Mouse (Mus musculus): ENCODE measurements around the gene 1110051M20Rik. TPM values are rescaled to one million over a fixed set of nuclear protein-coding genes. Genes with fewer than 3 reads are reported as not detected.

The 1110051M20Rik gene
- polyA plus RNA-seq, 1 experiment from 2014 or later = 55.7 TPM

GRCm38 (mm10) chr2:91383294-91383693 is 61.2 kb downstream of the 1110051M20Rik start:
- DNase-seq (ENCODE audit: low spot score) = no peak
- WGBS = 86% methylated on average over 6 of the region's 6 CpGs
- H3K36me3 ChIP-seq (ENCODE audit: insufficient read depth, low read length) = no peaks in the 10 kb centered on the region
- no peaks in the 10 kb centered on the region for H3K9me3 ChIP-seq (replicated peaks; ENCODE audit: low read length)
- no peak for ATAC-seq (replicated peaks; ENCODE audit: low FRiP score, low read depth)
- no peak overlapping the region for H3K27ac ChIP-seq
- peaks cover 10% of the 10 kb centered on the region; the same call in 1 of the 2 replicates for H3K4me1 ChIP-seq (replicated peaks; ENCODE audit: insufficient read depth, low read length)
- no peak for TF ChIP-seq CTCF (IDR thresholded peaks at IDR 0.05; ENCODE audit: low read depth)
- H3K4me2 ChIP-seq (ENCODE audit: low read length) = no peak overlapping the region
- H3K4me3 ChIP-seq (replicated peaks; ENCODE audit: low read depth, low read length) = no peak overlapping the region
- H3K27me3 ChIP-seq (ENCODE audit: insufficient read depth, low read length) = no peaks in the 10 kb centered on the region
- H3K9ac ChIP-seq (ENCODE audit: low read depth, low read length) = no peak overlapping the region

GRCm38 (mm10) chr2:91377038-91377437 is 67.5 kb downstream of the 1110051M20Rik start:
- no peak for TF ChIP-seq CTCF (IDR thresholded peaks at IDR 0.05; ENCODE audit: low read depth)
- Histone ChIP-seq H3K9me3 (replicated peaks; ENCODE audit: low read length) (no peaks in the 10 kb centered on the region), H3K9ac (ENCODE audit: low read depth, low read length) (no peak overlapping the region), H3K4me2 (ENCODE audit: low read length) (no peak overlapping the region), H3K4me3 (replicated peaks; ENCODE audit: low read depth, low read length) (no peak overlapping the region), H3K27ac (peak overlapping the region; percentile 25; the same call in 1 of the 2 replicates), H3K27me3 (ENCODE audit: insufficient read depth, low read length) (no peaks in the 10 kb centered on the region), H3K36me3 (ENCODE audit: insufficient read depth, low read length) (no peaks in the 10 kb centered on the region), H3K4me1 (replicated peaks; ENCODE audit: insufficient read depth, low read length) (peaks cover 5% of the 10 kb centered on the region; the same call in 1 of the 2 replicates)
- 25% methylated on average over 7 of the region's 7 CpGs for WGBS
- DNase-seq (ENCODE audit: low spot score) (no peak), ATAC-seq (replicated peaks; ENCODE audit: low FRiP score, low read depth) (no peak; the same call in 1 of the 2 replicates)

- WGBS = 84% methylated on average over 2 of the region's 2 CpGs
- Histone ChIP-seq H3K4me3 (replicated peaks; ENCODE audit: low read depth, low read length) (no peak overlapping the region), H3K36me3 (ENCODE audit: insufficient read depth, low read length) (no peaks in the 10 kb centered on the region), H3K9me3 (replicated peaks; ENCODE audit: low read length) (no peaks in the 10 kb centered on the region), H3K4me1 (replicated peaks; ENCODE audit: insufficient read depth, low read length) (no peaks in the 10 kb centered on the region), H3K4me2 (ENCODE audit: low read length) (no peak overlapping the region), H3K9ac (ENCODE audit: low read depth, low read length) (no peak overlapping the region), H3K27ac (no peak overlapping the region), H3K27me3 (ENCODE audit: insufficient read depth, low read length) (no peaks in the 10 kb centered on the region)
- no peak for DNase-seq (ENCODE audit: low spot score)
- no peak for ATAC-seq (replicated peaks; ENCODE audit: low FRiP score, low read depth)
- no peak for TF ChIP-seq CTCF (IDR thresholded peaks at IDR 0.05; ENCODE audit: low read depth)
Observed at GRCm38 (mm10) chr2:91370314-91370713, 74.2 kb downstream of the 1110051M20Rik start.

- Histone ChIP-seq H3K36me3 (ENCODE audit: insufficient read depth, low read length) (no peaks in the 10 kb centered on the region), H3K9ac (ENCODE audit: low read depth, low read length) (no peak overlapping the region), H3K4me1 (replicated peaks; ENCODE audit: insufficient read depth, low read length) (peaks cover 8% of the 10 kb centered on the region), H3K4me2 (ENCODE audit: low read length) (no peak overlapping the region), H3K4me3 (replicated peaks; ENCODE audit: low read depth, low read length) (no peak overlapping the region), H3K27ac (no peak overlapping the region), H3K9me3 (replicated peaks; ENCODE audit: low read length) (no peaks in the 10 kb centered on the region), H3K27me3 (ENCODE audit: insufficient read depth, low read length) (no peaks in the 10 kb centered on the region)
- ATAC-seq (replicated peaks; ENCODE audit: low FRiP score, low read depth) (no peak), DNase-seq (ENCODE audit: low spot score) (no peak)
- TF ChIP-seq CTCF (IDR thresholded peaks at IDR 0.05; ENCODE audit: low read depth) = no peak
- WGBS = 96% methylated on average over 2 of the region's 2 CpGs
Observed at GRCm38 (mm10) chr2:91363272-91363671, 81.2 kb downstream of the 1110051M20Rik start.

GRCm38 (mm10) chr2:91361068-91361528 is 83.4 kb downstream of the 1110051M20Rik start:
- Histone ChIP-seq H3K27me3 (ENCODE audit: insufficient read depth, low read length) (no peaks in the 10 kb centered on the region), H3K9me3 (replicated peaks; ENCODE audit: low read length) (no peaks in the 10 kb centered on the region), H3K36me3 (ENCODE audit: insufficient read depth, low read length) (no peaks in the 10 kb centered on the region), H3K9ac (ENCODE audit: low read depth, low read length) (no peak overlapping the region), H3K4me3 (replicated peaks; ENCODE audit: low read depth, low read length) (no peak overlapping the region), H3K4me2 (ENCODE audit: low read length) (peak overlapping the region; percentile 31; the same call in 1 of the 2 replicates), H3K27ac (peak overlapping the region; percentile 60), H3K4me1 (replicated peaks; ENCODE audit: insufficient read depth, low read length) (peaks cover 8% of the 10 kb centered on the region)
- peak; percentile 68 for DNase-seq (ENCODE audit: low spot score)
- no peak for TF ChIP-seq CTCF (IDR thresholded peaks at IDR 0.05; ENCODE audit: low read depth)
- WGBS = 10% methylated on average over 4 of the region's 4 CpGs
- ATAC-seq (replicated peaks; ENCODE audit: low FRiP score, low read depth) = no peak

GRCm38 (mm10) chr2:91355767-91356166 is 88.7 kb downstream of the 1110051M20Rik start:
- TF ChIP-seq CTCF (IDR thresholded peaks at IDR 0.05; ENCODE audit: low read depth) = no peak
- Histone ChIP-seq H3K4me3 (replicated peaks; ENCODE audit: low read depth, low read length) (no peak overlapping the region), H3K27ac (no peak overlapping the region), H3K4me1 (replicated peaks; ENCODE audit: insufficient read depth, low read length) (peaks cover 3% of the 10 kb centered on the region), H3K4me2 (ENCODE audit: low read length) (no peak overlapping the region), H3K9ac (ENCODE audit: low read depth, low read length) (no peak overlapping the region), H3K9me3 (replicated peaks; ENCODE audit: low read length) (no peaks in the 10 kb centered on the region), H3K27me3 (ENCODE audit: insufficient read depth, low read length) (no peaks in the 10 kb centered on the region), H3K36me3 (ENCODE audit: insufficient read depth, low read length) (no peaks in the 10 kb centered on the region)
- ATAC-seq (replicated peaks; ENCODE audit: low FRiP score, low read depth) (no peak), DNase-seq (ENCODE audit: low spot score) (no peak)
- WGBS = 95% methylated on average over 3 of the region's 3 CpGs

All from kidney, postnatal 0 days (tissue).